Mouse (Mus musculus): ENCODE results near the gene Grem1.

GRCm38 (mm10) chr2:113757525-113758310 is 728 bp downstream of the Grem1 start:
- TF ChIP-seq CTCF (IDR thresholded peaks at IDR 0.05; ENCODE audit: low read depth) (no peak), EP300 (optimal IDR thresholded peaks at IDR 0.05) (no peak)
